Comparison of ENCODE assay signal across 20 mouse cellular contexts in genomic region chr4:43490801-43491200, GRCm38 (mm10). TPM values are rescaled to one million over a fixed set of nuclear protein-coding genes. Genes with fewer than 3 reads are reported as not detected.
DNase-seq lines count a peak whose midpoint lies in the region; ATAC-seq lines count a peak whose summit lies in the region.
"Had no signal": no experiment of that assay in that cellular context is flagged by ENCODE, and none has a peak within 500 bp of the region (broad histone marks: within the 10 kb centered on the region; RNA-seq: fewer than 3 reads in every experiment).

No protein-coding gene starts in this region.

- no peak overlapping the region for H3K4me3 ChIP-seq in midbrain, embryonic 11.5 days (ENCODE audit: low read depth, low read length)
- no peak overlapping the region for H3K4me3 ChIP-seq in midbrain, embryonic 10.5 days
- H3K4me3 ChIP-seq in liver, embryonic 12.5 days = no peak overlapping the region
- H3K4me3 ChIP-seq in hindbrain, embryonic 11.5 days (ENCODE audit: low read depth, low read length) = no peak overlapping the region
- H3K4me3 ChIP-seq: embryonic facial prominence, embryonic 10.5 days; hindbrain, embryonic 15.5 days had no signal

- no peak overlapping the region for H3K4me2 ChIP-seq in midbrain, embryonic 11.5 days
- H3K4me2 ChIP-seq in liver, embryonic 12.5 days = peak overlapping the region; percentile 13
- no peak overlapping the region for H3K4me2 ChIP-seq in hindbrain, embryonic 11.5 days (replicated peaks; ENCODE audit: low read depth, low read length)
- H3K4me2 ChIP-seq: hindbrain, embryonic 15.5 days had no signal

- H3K9me3 ChIP-seq in midbrain, embryonic 11.5 days (ENCODE audit: control insufficient read depth, low read length) = no peaks in the 10 kb centered on the region
- peaks cover 3% of the 10 kb centered on the region; the same call in 1 of the 2 replicates for H3K9me3 ChIP-seq in midbrain, embryonic 10.5 days (replicated peaks)
- no peaks in the 10 kb centered on the region for H3K9me3 ChIP-seq in liver, embryonic 12.5 days (replicated peaks)
- no peaks in the 10 kb centered on the region for H3K9me3 ChIP-seq in hindbrain, embryonic 11.5 days (ENCODE audit: control insufficient read depth, low read length)
- H3K9me3 ChIP-seq: embryonic facial prominence, embryonic 10.5 days; G1E; hindbrain, embryonic 15.5 days had no signal

- intact Hi-C loops in left cerebral cortex, postnatal 36 days (cut with DNase I) = loop anchor here (5.0 kb wide), 1 partner anchor 66 kb away; no protein-coding TSS in a partner anchor

- H3K27ac ChIP-seq in midbrain, embryonic 11.5 days (ENCODE audit: low read depth, low read length) = no peak overlapping the region
- H3K27ac ChIP-seq in midbrain, embryonic 10.5 days (replicated peaks) = no peak overlapping the region
- H3K27ac ChIP-seq in liver, embryonic 12.5 days = peak overlapping the region; percentile 40; the same call in 1 of the 2 replicates
- no peak overlapping the region for H3K27ac ChIP-seq in hindbrain, embryonic 11.5 days (ENCODE audit: low read depth, low read length)
- H3K27ac ChIP-seq: embryonic facial prominence, embryonic 10.5 days; hindbrain, embryonic 15.5 days; macrophage had no signal

- H3K36me3 ChIP-seq in midbrain, embryonic 11.5 days (ENCODE audit: control insufficient read depth, insufficient read depth, low read length) = no peaks in the 10 kb centered on the region
- peaks cover 7% of the 10 kb centered on the region; the same call in 1 of the 2 replicates for H3K36me3 ChIP-seq in midbrain, embryonic 10.5 days
- peaks cover 11% of the 10 kb centered on the region for H3K36me3 ChIP-seq in liver, embryonic 12.5 days
- H3K36me3 ChIP-seq in hindbrain, embryonic 11.5 days (ENCODE audit: control insufficient read depth, insufficient read depth, low read length) = no peaks in the 10 kb centered on the region
- H3K36me3 ChIP-seq: hindbrain, embryonic 15.5 days had no signal

- peaks cover 8% of the 10 kb centered on the region for H3K4me1 ChIP-seq in midbrain, embryonic 11.5 days (ENCODE audit: control insufficient read depth, insufficient read depth, low read length)
- peaks cover 25% of the 10 kb centered on the region for H3K4me1 ChIP-seq in midbrain, embryonic 10.5 days
- H3K4me1 ChIP-seq in liver, embryonic 12.5 days = peaks cover 50% of the 10 kb centered on the region
- no peaks in the 10 kb centered on the region for H3K4me1 ChIP-seq in hindbrain, embryonic 11.5 days (replicated peaks; ENCODE audit: control insufficient read depth, insufficient read depth, low read length)

- DNase-seq in midbrain, embryonic 11.5 days (ENCODE audit: low spot score, missing footprints) = peak; percentile 17
- DNase-seq in midbrain, embryonic 10.5 days (ENCODE audit: low spot score) = no peak
- peak; percentile 63 for DNase-seq in lung, postnatal 10 days
- no peak for DNase-seq in hindbrain, embryonic 11.5 days (ENCODE audit: low spot score)
- DNase-seq in left cerebral cortex, postnatal 36 days (ENCODE audit: low spot score in 2 of 2) = no peak
- no peak for DNase-seq in adrenal gland, postnatal 4 days (ENCODE audit: low spot score in 2 of 2)
- DNase-seq in layer of hippocampus, postnatal 36 days = no peak
- DNase-seq: adrenal gland, postnatal 10 days; cerebellum, postnatal 25 days; gastrocnemius, postnatal 36 days; kidney, adult 2 months; right cerebral cortex, postnatal 25 days had no signal

- no peaks in the 10 kb centered on the region for H3K27me3 ChIP-seq in midbrain, embryonic 11.5 days (ENCODE audit: control insufficient read depth, insufficient read depth, low read length)
- H3K27me3 ChIP-seq in midbrain, embryonic 10.5 days (ENCODE audit: low read depth, poor library complexity, severe bottlenecking) = peaks cover 15% of the 10 kb centered on the region
- no peaks in the 10 kb centered on the region for H3K27me3 ChIP-seq in liver, embryonic 12.5 days (replicated peaks)
- H3K27me3 ChIP-seq in hindbrain, embryonic 11.5 days (ENCODE audit: control insufficient read depth, insufficient read depth, low read length) = no peaks in the 10 kb centered on the region
- H3K27me3 ChIP-seq: hindbrain, embryonic 15.5 days had no signal

- ATAC-seq in midbrain, embryonic 11.5 days (ENCODE audit: low FRiP score) = no peak
- ATAC-seq in liver, embryonic 12.5 days = no peak
- no peak for ATAC-seq in hindbrain, embryonic 11.5 days (ENCODE audit: low FRiP score)
- ATAC-seq: midbrain, embryonic 16.5 days had no signal

- no peak overlapping the region for H3K9ac ChIP-seq in midbrain, embryonic 11.5 days (ENCODE audit: low read length)
- H3K9ac ChIP-seq in liver, embryonic 12.5 days = no peak overlapping the region
- H3K9ac ChIP-seq in hindbrain, embryonic 11.5 days (ENCODE audit: low read depth, low read length) = no peak overlapping the region
- H3K9ac ChIP-seq: hindbrain, embryonic 15.5 days had no signal

- 79% methylated on average over 5 of the region's 5 CpGs for WGBS in midbrain, embryonic 11.5 days
- 90% methylated on average over 5 of the region's 5 CpGs for WGBS in midbrain, embryonic 10.5 days
- WGBS in liver, embryonic 12.5 days (ENCODE audit: insufficient replicate concordance) = 71% methylated on average over 5 of the region's 5 CpGs
- WGBS in hindbrain, embryonic 11.5 days = 89% methylated on average over 5 of the region's 5 CpGs

RNA-seq across cellular contexts. Expression of gene Ccdc107, which starts 1.9 kb away (rescaled TPM):
- 45.8 and 48.8 TPM in 2 replicates for polyA plus RNA-seq in midbrain, embryonic 11.5 days (2014; fragmentation: Nextera tagmentation; extraction: Ambion mirVana)
- 44.8 and 48.4 TPM in 2 replicates for polyA plus RNA-seq in midbrain, embryonic 10.5 days (2016; fragmentation: Nextera tagmentation; extraction: Ambion mirVana)
- polyA plus RNA-seq in liver, embryonic 12.5 days (2016; fragmentation: Nextera tagmentation; extraction: Ambion mirVana) = 38.3 and 40.0 TPM in 2 replicates
- 49.1 and 55.4 TPM in 2 replicates for polyA plus RNA-seq in hindbrain, embryonic 11.5 days (2014; fragmentation: Nextera tagmentation; extraction: Ambion mirVana)
- 10 to 100 TPM; 25.5 to 25.9 TPM for total RNA-seq in left cerebral cortex, postnatal 36 days (2021)
- total RNA-seq in adrenal gland, postnatal 4 days (2021) = 10 to 100 TPM; 44.3 TPM
- 10 to 100 TPM; 25.0 to 26.0 TPM for total RNA-seq in layer of hippocampus, postnatal 36 days (2021)

RNA-seq across cellular contexts. Expression of gene Sit1, which starts 7.3 kb away (rescaled TPM):
- not detected in 2 replicates for polyA plus RNA-seq in midbrain, embryonic 11.5 days (2014; fragmentation: Nextera tagmentation; extraction: Ambion mirVana)
- not detected in 2 replicates for polyA plus RNA-seq in midbrain, embryonic 10.5 days (2016; fragmentation: Nextera tagmentation; extraction: Ambion mirVana)
- not detected in 2 replicates for polyA plus RNA-seq in liver, embryonic 12.5 days (2016; fragmentation: Nextera tagmentation; extraction: Ambion mirVana)
- not detected in 2 replicates for polyA plus RNA-seq in hindbrain, embryonic 11.5 days (2014; fragmentation: Nextera tagmentation; extraction: Ambion mirVana)
- total RNA-seq in left cerebral cortex, postnatal 36 days (2021) = not detected
- not detected for total RNA-seq in adrenal gland, postnatal 4 days (2021)
- total RNA-seq in layer of hippocampus, postnatal 36 days (2021) = not detected
- total RNA-seq: G1E; gastrocnemius, postnatal 36 days had no signal
- polyA plus RNA-seq: embryonic facial prominence, embryonic 10.5 days; G1E; hindbrain, embryonic 15.5 days; limb, embryonic 11.5 days; macrophage; midbrain, embryonic 16.5 days; neural tube, embryonic 11.5 days had no signal

RNA-seq across cellular contexts. Expression of gene Arhgef39, which starts 8.7 kb away (rescaled TPM):
- 32.4 and 40.2 TPM in 2 replicates for polyA plus RNA-seq in midbrain, embryonic 11.5 days (2014; fragmentation: Nextera tagmentation; extraction: Ambion mirVana)
- polyA plus RNA-seq in midbrain, embryonic 10.5 days (2016; fragmentation: Nextera tagmentation; extraction: Ambion mirVana) = 48.5 and 52.8 TPM in 2 replicates
- polyA plus RNA-seq in liver, embryonic 12.5 days (2016; fragmentation: Nextera tagmentation; extraction: Ambion mirVana) = 32.6 and 35.8 TPM in 2 replicates
- polyA plus RNA-seq in hindbrain, embryonic 11.5 days (2014; fragmentation: Nextera tagmentation; extraction: Ambion mirVana) = 34.8 and 37.6 TPM in 2 replicates
- total RNA-seq in left cerebral cortex, postnatal 36 days (2021) = under 1 TPM; 0.70 to 0.79 TPM
- 10 to 100 TPM; 11.3 to 15.0 TPM for total RNA-seq in adrenal gland, postnatal 4 days (2021)
- under 1 TPM; 0.56 to 0.82 TPM for total RNA-seq in layer of hippocampus, postnatal 36 days (2021)

RNA-seq across cellular contexts. Expression of gene Car9, which starts 16.0 kb away (rescaled TPM):
- polyA plus RNA-seq in midbrain, embryonic 11.5 days (2014; fragmentation: Nextera tagmentation; extraction: Ambion mirVana) = 0.07 TPM in 1 of 2 replicates, not detected in the other
- 0.67 and 0.69 TPM in 2 replicates for polyA plus RNA-seq in midbrain, embryonic 10.5 days (2016; fragmentation: Nextera tagmentation; extraction: Ambion mirVana)
- 1.2 and 1.3 TPM in 2 replicates for polyA plus RNA-seq in liver, embryonic 12.5 days (2016; fragmentation: Nextera tagmentation; extraction: Ambion mirVana)
- polyA plus RNA-seq in hindbrain, embryonic 11.5 days (2014; fragmentation: Nextera tagmentation; extraction: Ambion mirVana) = 0.64 and 0.79 TPM in 2 replicates
- total RNA-seq in left cerebral cortex, postnatal 36 days (2021) = 1 to 10 TPM in 1 of 2 experiments, under 1 TPM in 1; 0.54 to 1.1 TPM
- 1 to 10 TPM; 1.4 to 1.5 TPM for total RNA-seq in adrenal gland, postnatal 4 days (2021)
- total RNA-seq in layer of hippocampus, postnatal 36 days (2021) = under 1 TPM; 0.17 to 0.35 TPM
- polyA plus RNA-seq: G1E had no signal

RNA-seq across cellular contexts. Expression of gene Tpm2, which starts 32.8 kb away (rescaled TPM):
- polyA plus RNA-seq in midbrain, embryonic 11.5 days (2014; fragmentation: Nextera tagmentation; extraction: Ambion mirVana) = 44.0 and 51.8 TPM in 2 replicates
- 41.6 and 44.5 TPM in 2 replicates for polyA plus RNA-seq in midbrain, embryonic 10.5 days (2016; fragmentation: Nextera tagmentation; extraction: Ambion mirVana)
- polyA plus RNA-seq in liver, embryonic 12.5 days (2016; fragmentation: Nextera tagmentation; extraction: Ambion mirVana) = 27.9 and 29.9 TPM in 2 replicates
- 63.7 and 67.2 TPM in 2 replicates for polyA plus RNA-seq in hindbrain, embryonic 11.5 days (2014; fragmentation: Nextera tagmentation; extraction: Ambion mirVana)
- 10 to 100 TPM in 1 of 2 experiments, 1 to 10 TPM in 1; 8.7 to 10.0 TPM for total RNA-seq in left cerebral cortex, postnatal 36 days (2021)
- 100 to 1,000 TPM; 135 to 293 TPM for total RNA-seq in adrenal gland, postnatal 4 days (2021)
- 1 to 10 TPM; 4.8 to 6.9 TPM for total RNA-seq in layer of hippocampus, postnatal 36 days (2021)
- polyA plus RNA-seq: G1E had no signal

Comparison
In these comparisons a context has a peak if more than half of its experiments do, and no peak if none do; other contexts are left out.
1. DNase-seq: peak in midbrain, embryonic 11.5 days (single experiment) and lung, postnatal 10 days (single experiment); none in midbrain, embryonic 10.5 days (single experiment), hindbrain, embryonic 11.5 days (single experiment), left cerebral cortex, postnatal 36 days (0 of 2), adrenal gland, postnatal 4 days (0 of 2) and layer of hippocampus, postnatal 36 days (0 of 2).